Mouse (Mus musculus) adipocyte (in vitro differentiated cells): ENCODE results near the gene Srsf11.

Experiments
- DNase-seq: peaks from one replicate; pipeline ENCODE4 v3.0.0-alpha.2; 2016; ENCODE audit warnings: low spot score

The Srsf11 gene

GRCm38 (mm10) chr3:157979619-157980018, 56.8 kb downstream of the Srsf11 start:
- DNase-seq: no peak

DNA sequence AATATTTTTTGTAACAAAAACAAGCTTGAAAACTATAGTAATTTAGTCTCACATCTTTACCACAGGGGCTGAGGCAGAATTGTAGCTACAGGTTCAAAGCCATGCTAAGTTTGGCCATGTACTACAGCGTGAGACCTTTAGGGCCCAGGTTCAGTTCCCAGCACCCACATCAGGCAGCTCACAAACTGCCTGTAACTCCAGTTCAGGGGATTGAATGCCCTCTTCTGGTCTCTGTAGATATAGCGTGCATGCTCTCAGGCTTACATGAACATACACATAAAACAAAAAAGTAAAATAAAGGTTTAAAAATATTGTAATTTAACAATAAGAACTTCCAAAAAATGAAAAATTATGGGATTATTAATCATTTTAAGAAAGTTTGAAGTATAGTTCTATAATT, 63.2 kb downstream of the Srsf11 start:
- no peak for DNase-seq

GRCm38 (mm10) chr3:157971151-157971550, 65.3 kb downstream of the Srsf11 start:
- DNase-seq: no peak
